Mouse (Mus musculus) MEL (cell line): ENCODE measurements around the gene Ugt1a9. TPM values are rescaled to one million over a fixed set of nuclear protein-coding genes. Genes with fewer than 3 reads are reported as not detected.

Source experiments
- DNase-seq: peaks from one replicate; pipeline ENCODE4 v3.0.0; 2011; ENCODE audit warnings: low read depth, low spot score
- H3K27ac ChIP-seq: 2 replicates; pipeline ENCODE4 v1.5.1; 2012; ENCODE audit warnings: low read depth, mild to moderate bottlenecking, control low read depth, low read length, moderate library complexity; ENCODE audit not compliant: control insufficient read depth
- H3K27me3 ChIP-seq, 2 experiments: fragments of 150-350 bp in 1 of 2; sonication (generic) in 1 of 2; 2 replicates each; pipeline ENCODE4 v1.6.1; 2012; ENCODE audit warnings: low read length in 2 of 2, mild to moderate bottlenecking in 2 of 2, improper control_type of control experiment in 1 of 2, moderate library complexity in 1 of 2; ENCODE audit not compliant: insufficient read depth in 2 of 2, control insufficient read depth in 1 of 2
- H3K36me3 ChIP-seq, 2 experiments: 2 replicates each; pipeline ENCODE4 v1.6.1; 2012 to 2014; ENCODE audit warnings: low read length in 2 of 2, improper control_type of control experiment in 1 of 2, inconsistent platforms in 1 of 2, mild to moderate bottlenecking in 1 of 2; ENCODE audit not compliant: insufficient read depth in 2 of 2, control insufficient read depth in 1 of 2
- H3K4me1 ChIP-seq, 2 experiments: fragments of 150-350 bp in 1 of 2; sonication (generic) in 1 of 2; 2 replicates each; pipeline ENCODE4 v1.6.1; 2012; ENCODE audit warnings: low read length in 2 of 2, improper control_type of control experiment in 1 of 2, mild to moderate bottlenecking in 1 of 2; ENCODE audit not compliant: insufficient read depth in 2 of 2, control insufficient read depth in 1 of 2
- H3K4me3 ChIP-seq, 2 experiments: fragments of 150-350 bp in 1 of 2; sonication (generic) in 1 of 2; 2 replicates each; pipeline ENCODE4 v1.5.1; 2012; ENCODE audit warnings: low read depth in 2 of 2, low read length in 2 of 2, mild to moderate bottlenecking in 2 of 2, moderate library complexity in 2 of 2, control low read depth in 1 of 2, improper control_type of control experiment in 1 of 2; ENCODE audit not compliant: control insufficient read depth in 1 of 2, insufficient read depth in 1 of 2
- H3K79me2 ChIP-seq: 2 replicates; pipeline ENCODE4 v1.6.1; 2012; ENCODE audit warnings: mild to moderate bottlenecking, low read length, moderate library complexity; ENCODE audit not compliant: control insufficient read depth, poor library complexity, insufficient read depth
- H3K9ac ChIP-seq: 2 replicates; pipeline ENCODE4 v1.6.1; 2012; ENCODE audit warnings: low read depth, mild to moderate bottlenecking, control low read depth, low read length, moderate library complexity; ENCODE audit not compliant: control insufficient read depth, poor library complexity, severe bottlenecking
- H3K9me3 ChIP-seq: fragments of 150-350 bp; sonication (generic); replicated peaks from 2 replicates; pipeline ENCODE4 v1.6.1; 2012; ENCODE audit warnings: mild to moderate bottlenecking, low read length, improper control_type of control experiment, moderate library complexity; ENCODE audit not compliant: insufficient read depth
- CHD2 ChIP-seq: IDR thresholded peaks from 2 replicates; pipeline ENCODE4 v1.6.1; 2011; ENCODE audit warnings: low read length, improper control_type of control experiment
- CTCF ChIP-seq, 3 experiments: IDR thresholded peaks in 2 of 3; conservative IDR thresholded peaks in 1 of 3; 2 replicates each; pipeline ENCODE4 v1.5.1; 2011 to 2012; ENCODE audit warnings: low read length in 3 of 3, low read depth in 2 of 3, mild to moderate bottlenecking in 2 of 3, improper control_type of control experiment in 1 of 3, inconsistent platforms in 1 of 3, mixed read lengths in 1 of 3, moderate library complexity in 1 of 3; ENCODE audit not compliant: control insufficient read depth in 1 of 3, insufficient read depth in 1 of 3, poor library complexity in 1 of 3, severe bottlenecking in 1 of 3
- E2F4 ChIP-seq: IDR thresholded peaks from 2 replicates; pipeline ENCODE4 v1.6.1; 2011; ENCODE audit warnings: low read depth, low read length, improper control_type of control experiment, borderline replicate concordance
- ELF1 ChIP-seq: IDR thresholded peaks from 2 replicates; pipeline ENCODE4 v1.6.1; 2014; ENCODE audit warnings: low read depth, mild to moderate bottlenecking, inconsistent platforms, low read length, improper control_type of control experiment, moderate library complexity
- ETS1 ChIP-seq: IDR thresholded peaks from 2 replicates; pipeline ENCODE4 v1.6.1; 2012; ENCODE audit warnings: low read depth, mild to moderate bottlenecking, inconsistent platforms, low read length, improper control_type of control experiment, moderate library complexity
- GABPA ChIP-seq: IDR thresholded peaks from 2 replicates; pipeline ENCODE4 v1.6.1; 2012; ENCODE audit warnings: low read depth, mild to moderate bottlenecking, inconsistent platforms, low read length, improper control_type of control experiment, moderate library complexity
- GATA1 ChIP-seq: IDR thresholded peaks from 2 replicates; pipeline ENCODE4 v1.6.1; 2011; ENCODE audit warnings: low read depth, low read length, improper control_type of control experiment
- MAX ChIP-seq: IDR thresholded peaks from 2 replicates; pipeline ENCODE4 v1.6.1; 2011; ENCODE audit warnings: low read length, improper control_type of control experiment
- MEF2A ChIP-seq: IDR thresholded peaks from 2 replicates; pipeline ENCODE4 v1.6.1; 2014; ENCODE audit warnings: low read depth, mild to moderate bottlenecking, inconsistent platforms, low read length, improper control_type of control experiment; ENCODE audit not compliant: poor library complexity, insufficient replicate concordance, severe bottlenecking; ENCODE audit errors: extremely low read depth
- MXI1 ChIP-seq: IDR thresholded peaks from 2 replicates; pipeline ENCODE4 v1.6.1; 2011; ENCODE audit warnings: mild to moderate bottlenecking, low read depth, low read length, improper control_type of control experiment
- MYB ChIP-seq: IDR thresholded peaks from 2 replicates; pipeline ENCODE4 v1.6.1; 2011; ENCODE audit warnings: mild to moderate bottlenecking, low read depth, low read length, improper control_type of control experiment
- NELFE ChIP-seq: IDR thresholded peaks from 2 replicates; pipeline ENCODE4 v1.6.1; 2011; ENCODE audit warnings: low read depth, low read length, improper control_type of control experiment
- NRF1 ChIP-seq: IDR thresholded peaks from 2 replicates; pipeline ENCODE4 v1.6.1; 2014; ENCODE audit warnings: low read depth, mild to moderate bottlenecking, inconsistent platforms, low read length, improper control_type of control experiment, moderate library complexity; ENCODE audit not compliant: poor library complexity, insufficient read depth, severe bottlenecking
- POLR2A ChIP-seq, 2 experiments: IDR thresholded peaks; 2 replicates each; pipeline ENCODE4 v1.6.1; 2011 to 2012; ENCODE audit warnings: low read length in 2 of 2, mild to moderate bottlenecking in 2 of 2, control low read depth in 1 of 2, improper control_type of control experiment in 1 of 2, low read depth in 1 of 2, moderate library complexity in 1 of 2; ENCODE audit not compliant: control insufficient read depth in 1 of 2, insufficient read depth in 1 of 2, poor library complexity in 1 of 2
- POLR2AphosphoS5 ChIP-seq: IDR thresholded peaks from 2 replicates; pipeline ENCODE4 v1.6.1; 2012; ENCODE audit warnings: low read depth, borderline replicate concordance, mild to moderate bottlenecking, inconsistent platforms, low read length, moderate library complexity, mixed read lengths
- RAD21 ChIP-seq: IDR thresholded peaks from 2 replicates; pipeline ENCODE4 v1.6.1; 2011; ENCODE audit warnings: mild to moderate bottlenecking, low read depth, low read length, improper control_type of control experiment
- RCOR1 ChIP-seq: IDR thresholded peaks from 2 replicates; pipeline ENCODE4 v1.6.1; 2012; ENCODE audit warnings: low read depth, mild to moderate bottlenecking, inconsistent platforms, low read length, improper control_type of control experiment
- SIN3A ChIP-seq: IDR thresholded peaks from 2 replicates; pipeline ENCODE4 v1.6.1; 2012; ENCODE audit warnings: low read length, improper control_type of control experiment, inconsistent platforms
- SMC3 ChIP-seq: IDR thresholded peaks from 2 replicates; pipeline ENCODE4 v1.6.1; 2011; ENCODE audit warnings: low read depth, low read length, improper control_type of control experiment
- TBP ChIP-seq: IDR thresholded peaks from 2 replicates; pipeline ENCODE4 v1.8.0; 2011; ENCODE audit warnings: low read depth, low read length, improper control_type of control experiment
- TCF12 ChIP-seq: IDR thresholded peaks from 2 replicates; pipeline ENCODE4 v1.6.1; 2014; ENCODE audit warnings: low read depth, mild to moderate bottlenecking, inconsistent platforms, low read length, improper control_type of control experiment, moderate library complexity
- USF1 ChIP-seq: IDR thresholded peaks from 2 replicates; pipeline ENCODE4 v1.6.1; 2014; ENCODE audit warnings: low read depth, mild to moderate bottlenecking, inconsistent platforms, low read length, improper control_type of control experiment, moderate library complexity
- ZC3H11A ChIP-seq: IDR thresholded peaks from 2 replicates; pipeline ENCODE4 v1.6.1; 2012; ENCODE audit warnings: low read depth, mild to moderate bottlenecking, inconsistent platforms, low read length, improper control_type of control experiment
- ZNF384 ChIP-seq: IDR thresholded peaks from 2 replicates; pipeline ENCODE4 v1.6.1; 2012; ENCODE audit warnings: low read depth, mild to moderate bottlenecking, inconsistent platforms, low read length, improper control_type of control experiment
- polyA plus RNA-seq, 2 experiments: library from polyadenylated mRNA; stranded (reverse) in 1 of 2; unstranded in 1 of 2; fragments of >175 nt in 1 of 2; fragments of >200 nt in 1 of 2; gene quantifications; 2 replicates each; pipeline versions ENCODE4 v1.2.1 to v1.2.4; 2012; ENCODE audit warnings: low replicate concordance in 2 of 2, low read depth in 1 of 2; ENCODE audit not compliant: insufficient read length in 2 of 2, insufficient read depth in 1 of 2, missing spikeins in 1 of 2
- total RNA-seq: library from RNA; depleted of rRNA; stranded (reverse); fragments of 300-350 nt; gene quantifications from 2 replicates; pipeline ENCODE4 v1.2.3, GENCODE M21; 2012

Gene Ugt1a9
- total and polyA plus RNA-seq, 3 experiments = not detected

GRCm38 (mm10) chr1:88233421-88234247 is 163.0 kb downstream of the Ugt1a9 start:
- Histone ChIP-seq H3K4me3 (no peak overlapping the region), H3K27me3 (no peaks in the 10 kb centered on the region), H3K36me3 (no peaks in the 10 kb centered on the region), H3K4me1 (no peaks in the 10 kb centered on the region), H3K9me3 (no peaks in the 10 kb centered on the region), H3K27ac (no peak overlapping the region), H3K9ac (no peak overlapping the region), H3K79me2 (no peaks in the 10 kb centered on the region)
- TF ChIP-seq POLR2AphosphoS5 (no peak), POLR2A (IDR thresholded peaks at IDR 0.05; ENCODE audit: control insufficient read depth in 1 of 2, insufficient read depth in 1 of 2, low read depth in 1 of 2, low read length in 2 of 2, poor library complexity in 1 of 2) (no peak), ZC3H11A (no peak), MAX (no peak), USF1 (no peak), GATA1 (no peak), TCF12 (no peak), SMC3 (no peak), CTCF (IDR thresholded peaks at IDR 0.05 in 2 of 3, conservative IDR thresholded peaks at IDR 0.05 in 1 of 3; ENCODE audit: control insufficient read depth in 1 of 3, insufficient read depth in 1 of 3, low read depth in 2 of 3, low read length in 3 of 3, poor library complexity in 1 of 3, severe bottlenecking in 1 of 3) (no peak), RCOR1 (no peak), MXI1 (no peak), GABPA (no peak), ETS1 (no peak), MEF2A (no peak), MYB (no peak), NELFE (no peak), E2F4 (no peak)
- no peak for DNase-seq

- no peaks in the 10 kb centered on the region for H3K4me1 ChIP-seq
- no peak overlapping the region for H3K27ac ChIP-seq
- DNase-seq = no peak
- no peaks in the 10 kb centered on the region for H3K79me2 ChIP-seq
- TF ChIP-seq NRF1 = no peak
- no peak for TF ChIP-seq SMC3
- TF ChIP-seq ELF1 = no peak
- no peak for TF ChIP-seq SIN3A
- no peak for TF ChIP-seq GATA1
- no peak for TF ChIP-seq MEF2A
- TF ChIP-seq TBP = no peak
- no peak for TF ChIP-seq CHD2
- no peak for TF ChIP-seq MXI1
- no peak for TF ChIP-seq ZC3H11A
- TF ChIP-seq MAX = no peak
- TF ChIP-seq RAD21 = no peak
- no peak for TF ChIP-seq ZNF384
- no peak for TF ChIP-seq RCOR1
- TF ChIP-seq MYB = no peak
- no peaks in the 10 kb centered on the region for H3K36me3 ChIP-seq
- H3K9ac ChIP-seq = no peak overlapping the region
- H3K4me3 ChIP-seq = no peak overlapping the region
- no peaks in the 10 kb centered on the region for H3K9me3 ChIP-seq
- no peaks in the 10 kb centered on the region for H3K27me3 ChIP-seq
These were observed 163.6 kb downstream of the Ugt1a9 start for GRCm38 (mm10) chr1:88234248-88234610.
